Mouse (Mus musculus) bone marrow, adult 2 months (tissue): ENCODE measurements around the gene Erich3.

ENCODE experiments used
- CTCF ChIP-seq: fragments of 200-500 bp; IDR thresholded peaks from 2 replicates; pipeline ENCODE4 v1.5.1; 2011; ENCODE audit warnings: low read length, control low read depth; ENCODE audit not compliant: control insufficient read depth, insufficient read depth
- POLR2A ChIP-seq: fragments of 200-500 bp; IDR thresholded peaks from 2 replicates; pipeline ENCODE4 v1.6.1; 2011; ENCODE audit warnings: low read depth, mild to moderate bottlenecking, control low read depth, low read length, borderline replicate concordance; ENCODE audit not compliant: control insufficient read depth

- TF ChIP-seq POLR2A = no peak
- no peak for TF ChIP-seq CTCF
Observed at GRCm38 (mm10) chr3:154616106-154616505, 47.6 kb upstream of the Erich3 start.
